Comparison of ENCODE assay signal across 7 mouse cellular contexts in the genomic region with DNA sequence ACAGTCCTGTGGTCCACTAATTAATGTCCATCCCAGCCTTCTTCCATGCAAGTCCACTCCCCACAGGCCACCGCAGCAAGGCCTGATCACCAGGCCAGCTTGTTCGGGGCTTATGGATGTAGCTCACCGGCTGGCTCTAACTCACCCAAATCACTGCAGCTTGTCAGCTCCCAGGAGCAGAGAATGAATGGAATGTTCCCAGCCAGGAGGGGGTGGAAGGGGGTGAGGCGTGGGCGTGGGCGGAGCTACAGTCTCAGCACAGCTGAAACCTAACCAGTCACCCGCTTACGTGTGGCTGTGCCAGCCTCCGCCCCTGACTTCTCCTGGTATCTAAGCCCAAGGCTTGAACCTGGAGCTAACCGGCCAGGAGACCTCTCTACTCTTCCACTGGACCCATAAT. TPM values are rescaled to one million over a fixed set of nuclear protein-coding genes. Genes with fewer than 3 reads are reported as not detected.
DNase-seq lines count a peak whose midpoint lies in the region; ATAC-seq and TF ChIP-seq lines count a peak whose summit lies in the region.

No protein-coding gene starts in this region.

- peaks cover 40% of the 10 kb centered on the region; the same call in 1 of the 2 replicates for H3K79me2 ChIP-seq in liver, adult 2 months (ENCODE audit: control insufficient read depth, insufficient read depth, low read length)

- H3K27me3 ChIP-seq in heart, embryonic 12.5 days (replicated peaks), result no peaks in the 10 kb centered on the region
- no peaks in the 10 kb centered on the region for H3K27me3 ChIP-seq in kidney, embryonic 16.5 days (ENCODE audit: insufficient read depth, low read length)
- H3K27me3 ChIP-seq in liver, adult 2 months (ENCODE audit: control insufficient read depth, insufficient read depth, low read length), result no peaks in the 10 kb centered on the region
- H3K27me3 ChIP-seq in neural tube, embryonic 12.5 days (replicated peaks), result no peaks in the 10 kb centered on the region

- peak overlapping the region; percentile 91 for H3K27ac ChIP-seq in heart, embryonic 12.5 days (ENCODE audit: poor library complexity, severe bottlenecking)
- peak overlapping the region; percentile 92 for H3K27ac ChIP-seq in kidney, embryonic 16.5 days (ENCODE audit: low read length)
- peak overlapping the region; percentile 60 for H3K27ac ChIP-seq in liver, adult 2 months (replicated peaks; ENCODE audit: insufficient read depth, low read depth, low read length)
- H3K27ac ChIP-seq in neural tube, embryonic 12.5 days, result no peak overlapping the region

- peak overlapping the region; percentile 68 for H3K9ac ChIP-seq in heart, embryonic 12.5 days
- peak overlapping the region; percentile 42 for H3K9ac ChIP-seq in kidney, embryonic 16.5 days (replicated peaks; ENCODE audit: low read length)
- H3K9ac ChIP-seq in liver, adult 2 months (ENCODE audit: low read depth, low read length), result no peak overlapping the region
- 0 out of 2 replicates have a peak overlapping the region, but pooled peaks have one; percentile 21 for H3K9ac ChIP-seq in neural tube, embryonic 12.5 days

- H3K4me2 ChIP-seq in heart, embryonic 12.5 days, result peak overlapping the region; percentile 63
- peak overlapping the region; percentile 7 for H3K4me2 ChIP-seq in kidney, embryonic 16.5 days (replicated peaks; ENCODE audit: low read depth, low read length)
- peak overlapping the region; percentile 37 for H3K4me2 ChIP-seq in neural tube, embryonic 12.5 days (replicated peaks)

- H3K4me1 ChIP-seq in heart, embryonic 12.5 days (replicated peaks), result peaks cover 62% of the 10 kb centered on the region
- H3K4me1 ChIP-seq in kidney, embryonic 16.5 days (ENCODE audit: insufficient read depth, low read length), result peaks cover 60% of the 10 kb centered on the region
- H3K4me1 ChIP-seq in liver, adult 2 months (ENCODE audit: control insufficient read depth, insufficient read depth, low read length), result peaks cover 33% of the 10 kb centered on the region
- H3K4me1 ChIP-seq in neural tube, embryonic 12.5 days, result peaks cover 53% of the 10 kb centered on the region

- no peaks in the 10 kb centered on the region for H3K9me3 ChIP-seq in heart, embryonic 12.5 days (replicated peaks)
- H3K9me3 ChIP-seq in kidney, embryonic 16.5 days (ENCODE audit: low read length), result no peaks in the 10 kb centered on the region
- no peaks in the 10 kb centered on the region for H3K9me3 ChIP-seq in neural tube, embryonic 12.5 days

- TF ChIP-seq CTCF in liver, adult 2 months (IDR thresholded peaks at IDR 0.05; ENCODE audit: low read depth, low read length), result no peak

- peak; percentile 97 for DNase-seq in brain, adult 2 months (ENCODE audit: low read depth, low spot score)
- DNase-seq in fibroblast of lung, adult 2 months (ENCODE audit: low read depth), result peak; percentile 98
- peak; percentile 69 for DNase-seq in liver, adult 2 months (ENCODE audit: extremely low read depth, low read depth, low spot score)
- peak; percentile 90 for DNase-seq in yolk sac, embryonic 10.5 days (ENCODE audit: low spot score)

- peak overlapping the region; percentile 25 for H3K4me3 ChIP-seq in heart, embryonic 12.5 days
- H3K4me3 ChIP-seq in kidney, embryonic 16.5 days (ENCODE audit: low read length), result peak overlapping the region; percentile 16
- no peak overlapping the region for H3K4me3 ChIP-seq in liver, adult 2 months (ENCODE audit: insufficient read depth, low read depth, low read length)
- H3K4me3 ChIP-seq in neural tube, embryonic 12.5 days, result no peak overlapping the region

- no peak for TF ChIP-seq POLR2A in liver, adult 2 months (IDR thresholded peaks at IDR 0.05; ENCODE audit: extremely low read depth, insufficient read depth, low read length)

- H3K36me3 ChIP-seq in heart, embryonic 12.5 days, result peaks cover 41% of the 10 kb centered on the region
- peaks cover 36% of the 10 kb centered on the region for H3K36me3 ChIP-seq in kidney, embryonic 16.5 days (ENCODE audit: insufficient read depth, low read length)
- peaks cover 25% of the 10 kb centered on the region; the same call in 1 of the 2 replicates for H3K36me3 ChIP-seq in liver, adult 2 months (ENCODE audit: control insufficient read depth, insufficient read depth, low read length)
- peaks cover 54% of the 10 kb centered on the region for H3K36me3 ChIP-seq in neural tube, embryonic 12.5 days

- WGBS in heart, embryonic 12.5 days, result 8% methylated on average over 10 of the region's 10 CpGs
- WGBS in kidney, embryonic 16.5 days, result 5% methylated on average over 10 of the region's 10 CpGs
- WGBS in liver, adult 2 months, result 20% methylated on average over 10 of the region's 10 CpGs
- WGBS in neural tube, embryonic 12.5 days, result 2% methylated on average over 10 of the region's 10 CpGs

- peak; percentile 69 for ATAC-seq in heart, embryonic 12.5 days (ENCODE audit: insufficient number of reproducible peaks, low FRiP score)
- peak; percentile 83 for ATAC-seq in kidney, embryonic 16.5 days (ENCODE audit: low FRiP score, low TSS enrichment)
- peak; percentile 49 for ATAC-seq in neural tube, embryonic 12.5 days (ENCODE audit: low FRiP score, low read depth)

RNA-seq across cellular contexts. Expression of a gene that starts 11.2 kb away (rescaled TPM):
- 124 and 130 TPM in 2 replicates for polyA plus RNA-seq in heart, embryonic 12.5 days (2016; fragmentation: Nextera tagmentation; extraction: Ambion mirVana)
- 184 and 188 TPM in 2 replicates for polyA plus RNA-seq in kidney, embryonic 16.5 days (2015; fragmentation: Nextera tagmentation; extraction: Ambion mirVana)
- total RNA-seq in liver, adult 2 months (2014; rRNA removed), result 80.0 and 111 TPM in 2 replicates
- polyA plus RNA-seq in liver, adult 2 months (2012; rRNA removed), result 189 and 199 TPM in 2 replicates
- 123 and 126 TPM in 2 replicates for polyA plus RNA-seq in neural tube, embryonic 12.5 days (2016; fragmentation: Nextera tagmentation; extraction: Ambion mirVana)

RNA-seq across cellular contexts. Expression of a gene that starts 20.0 kb away (rescaled TPM):
- polyA plus RNA-seq in heart, embryonic 12.5 days (2016; fragmentation: Nextera tagmentation; extraction: Ambion mirVana), result 3.7 and 4.6 TPM in 2 replicates
- polyA plus RNA-seq in kidney, embryonic 16.5 days (2015; fragmentation: Nextera tagmentation; extraction: Ambion mirVana), result 16.0 and 16.4 TPM in 2 replicates
- 0.74 and 1.1 TPM in 2 replicates for total RNA-seq in liver, adult 2 months (2014; rRNA removed)
- polyA plus RNA-seq in liver, adult 2 months (2012; rRNA removed), result 1.1 and 1.3 TPM in 2 replicates
- polyA plus RNA-seq in neural tube, embryonic 12.5 days (2016; fragmentation: Nextera tagmentation; extraction: Ambion mirVana), result 45.7 and 46.6 TPM in 2 replicates

RNA-seq across cellular contexts. Expression of a gene that starts 26.9 kb away (rescaled TPM):
- polyA plus RNA-seq in heart, embryonic 12.5 days (2016; fragmentation: Nextera tagmentation; extraction: Ambion mirVana), result 19.9 and 20.2 TPM in 2 replicates
- 20.4 and 21.9 TPM in 2 replicates for polyA plus RNA-seq in kidney, embryonic 16.5 days (2015; fragmentation: Nextera tagmentation; extraction: Ambion mirVana)
- total RNA-seq in liver, adult 2 months (2014; rRNA removed), result 2.8 and 3.4 TPM in 2 replicates
- polyA plus RNA-seq in liver, adult 2 months (2012; rRNA removed), result 8.4 and 10.0 TPM in 2 replicates
- polyA plus RNA-seq in neural tube, embryonic 12.5 days (2016; fragmentation: Nextera tagmentation; extraction: Ambion mirVana), result 55.5 and 62.6 TPM in 2 replicates

RNA-seq across cellular contexts. Expression of a gene that starts 28.9 kb away (rescaled TPM):
- polyA plus RNA-seq in heart, embryonic 12.5 days (2016; fragmentation: Nextera tagmentation; extraction: Ambion mirVana), result 19.9 and 20.1 TPM in 2 replicates
- 15.5 and 16.2 TPM in 2 replicates for polyA plus RNA-seq in kidney, embryonic 16.5 days (2015; fragmentation: Nextera tagmentation; extraction: Ambion mirVana)
- 2.4 and 3.3 TPM in 2 replicates for total RNA-seq in liver, adult 2 months (2014; rRNA removed)
- polyA plus RNA-seq in liver, adult 2 months (2012; rRNA removed), result 1.6 and 2.1 TPM in 2 replicates
- 11.7 and 13.4 TPM in 2 replicates for polyA plus RNA-seq in neural tube, embryonic 12.5 days (2016; fragmentation: Nextera tagmentation; extraction: Ambion mirVana)

RNA-seq across cellular contexts. Expression of a gene that starts 40.9 kb away (rescaled TPM):
- polyA plus RNA-seq in heart, embryonic 12.5 days (2016; fragmentation: Nextera tagmentation; extraction: Ambion mirVana), result 12.7 and 13.4 TPM in 2 replicates
- 23.4 and 25.8 TPM in 2 replicates for polyA plus RNA-seq in kidney, embryonic 16.5 days (2015; fragmentation: Nextera tagmentation; extraction: Ambion mirVana)
- total RNA-seq in liver, adult 2 months (2014; rRNA removed), result 10.0 and 10.5 TPM in 2 replicates
- polyA plus RNA-seq in liver, adult 2 months (2012; rRNA removed), result 16.8 and 22.0 TPM in 2 replicates
- 23.6 and 25.1 TPM in 2 replicates for polyA plus RNA-seq in neural tube, embryonic 12.5 days (2016; fragmentation: Nextera tagmentation; extraction: Ambion mirVana)

Comparison
In these comparisons a context has a peak if more than half of its experiments do, and no peak if none do; other contexts are left out.
1. H3K4me2 ChIP-seq: peak in every context shown above with its lines; median percentile 63 in heart, embryonic 12.5 days; 37 in neural tube, embryonic 12.5 days; 7 in kidney, embryonic 16.5 days.
2. H3K4me3 ChIP-seq: peak in heart, embryonic 12.5 days (single experiment) and kidney, embryonic 16.5 days (single experiment); none in liver, adult 2 months (single experiment) and neural tube, embryonic 12.5 days (single experiment).
3. Peak in every context shown above with its lines, with median percentiles within 50 percentile points of each other: DNase-seq and ATAC-seq.